Mouse (Mus musculus) neural tube, embryonic 10.5 days (tissue): ENCODE data around the gene Rbm38.

Experiments used
- DNase-seq: peaks from one replicate; pipeline ENCODE4 v3.0.0-alpha.2; 2017; ENCODE audit warnings: low spot score; ENCODE audit errors: extremely low spot score

Rbm38 gene

DNA sequence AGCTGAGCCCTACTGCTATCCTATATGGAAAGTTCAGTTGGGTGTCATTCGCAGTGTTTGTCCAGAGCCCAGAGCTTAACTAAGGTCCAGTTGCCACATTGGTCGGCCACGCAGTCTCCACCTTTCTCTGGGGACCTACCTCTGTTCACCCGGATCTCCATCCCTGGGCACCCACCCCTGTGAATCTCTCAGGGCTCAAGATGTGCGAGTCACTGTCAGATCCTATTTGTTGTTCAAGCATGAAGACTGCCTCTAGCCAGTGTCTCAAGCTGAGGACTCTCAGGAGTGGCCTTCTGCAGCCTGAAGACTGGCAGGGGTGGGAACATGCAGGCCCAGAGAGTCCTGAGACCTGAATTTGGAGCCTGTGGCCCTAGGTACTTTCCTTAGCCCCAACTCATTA, 15.8 kb downstream of the Rbm38 start:
- no peak for DNase-seq

DNA sequence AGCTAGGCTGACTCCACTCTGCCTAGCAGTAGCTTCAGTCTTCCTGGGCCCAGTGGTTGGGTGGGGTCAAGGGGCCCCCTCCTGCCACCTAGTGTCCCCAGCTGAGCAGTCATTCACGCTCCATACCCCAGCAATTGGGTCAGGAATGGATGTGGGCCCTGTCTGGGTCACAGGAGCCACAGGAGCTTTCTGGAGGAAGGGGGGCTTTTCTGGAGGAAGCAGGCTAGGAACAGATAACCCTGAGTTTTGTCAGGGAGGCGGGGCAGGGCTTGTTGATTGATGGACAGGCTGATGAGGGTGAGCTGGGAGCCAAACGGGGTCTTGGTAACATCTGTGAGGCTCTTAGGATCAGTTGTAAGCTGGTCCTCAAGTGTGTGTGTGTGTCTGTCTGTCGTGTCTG, 16.3 kb downstream of the Rbm38 start:
- no peak for DNase-seq

DNA sequence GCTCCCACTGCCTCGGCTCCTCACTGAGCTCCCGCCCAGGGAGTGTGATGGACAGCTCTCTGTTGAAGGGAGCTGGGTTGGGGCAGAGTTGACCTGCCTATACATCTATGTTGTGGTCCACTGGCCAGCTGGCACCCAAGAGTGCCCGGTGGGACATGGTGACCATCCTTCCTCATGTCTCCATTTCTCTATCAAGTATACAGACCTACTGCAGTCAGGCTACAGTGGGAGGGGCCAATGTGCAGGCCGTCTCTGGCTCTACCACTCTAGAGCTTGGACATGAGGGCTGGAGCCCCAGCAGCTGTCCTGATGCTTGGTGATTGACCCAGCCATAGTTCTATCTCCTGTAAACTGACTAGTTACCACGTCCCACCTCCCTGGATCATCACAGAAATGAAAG, 17.0 kb downstream of the Rbm38 start:
- DNase-seq, result no peak

DNA sequence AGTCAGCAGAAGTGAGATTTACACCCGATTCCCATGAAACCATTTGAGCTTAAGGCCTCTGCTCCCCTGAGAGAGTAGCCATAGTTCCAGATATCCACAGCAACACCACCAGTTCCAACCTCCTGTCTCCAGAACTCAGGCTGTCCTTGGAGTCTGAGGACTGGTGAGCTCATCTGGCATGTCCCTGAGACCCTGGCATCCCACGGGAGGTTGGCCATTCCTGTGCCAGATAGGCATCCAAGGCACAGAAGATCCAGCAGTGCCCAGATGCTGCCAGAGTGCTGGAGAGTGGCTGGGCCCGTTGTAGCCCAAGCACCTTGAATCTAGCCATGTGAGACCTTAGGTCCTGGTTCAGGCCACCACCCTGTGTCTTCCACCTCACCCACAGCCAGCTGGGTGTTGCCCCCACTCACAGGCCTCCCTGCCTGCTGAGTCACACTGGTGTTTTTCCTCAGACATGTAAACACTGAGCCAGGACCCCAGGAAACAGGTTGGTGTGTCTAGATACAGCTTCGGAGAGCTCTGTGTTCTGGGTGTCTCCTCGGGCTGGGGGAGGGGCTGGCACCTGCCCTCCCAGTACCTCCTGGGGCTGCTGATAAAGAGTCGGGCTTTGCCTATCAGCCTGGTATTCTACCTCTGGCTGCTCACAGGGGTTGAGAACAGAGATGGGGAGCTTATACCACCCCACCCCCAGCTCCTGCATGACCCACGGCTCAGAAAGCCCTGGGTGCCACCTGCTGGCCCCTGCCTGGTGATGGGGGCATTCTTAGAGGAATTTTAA, 17.7 kb downstream of the Rbm38 start:
- no peak for DNase-seq

DNA sequence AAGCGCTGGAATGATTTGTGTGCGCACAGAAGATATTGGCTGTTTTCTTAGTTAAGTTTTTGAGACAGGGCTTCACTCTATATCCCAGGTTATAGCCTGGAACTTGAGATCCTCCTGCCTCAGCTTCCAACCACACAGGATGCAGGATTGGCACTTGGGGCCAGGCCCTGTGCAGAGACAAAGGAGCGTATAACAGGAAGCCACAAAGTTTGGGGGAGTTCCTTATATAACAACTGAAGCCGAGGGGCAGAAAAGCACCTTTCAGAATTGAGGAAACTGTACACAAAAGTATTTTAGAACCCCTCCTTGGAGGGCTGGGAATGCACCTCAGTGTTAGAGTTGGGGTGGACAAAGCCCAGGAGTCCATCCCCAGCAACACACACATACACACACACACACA, 18.7 kb downstream of the Rbm38 start:
- DNase-seq, result no peak

DNA sequence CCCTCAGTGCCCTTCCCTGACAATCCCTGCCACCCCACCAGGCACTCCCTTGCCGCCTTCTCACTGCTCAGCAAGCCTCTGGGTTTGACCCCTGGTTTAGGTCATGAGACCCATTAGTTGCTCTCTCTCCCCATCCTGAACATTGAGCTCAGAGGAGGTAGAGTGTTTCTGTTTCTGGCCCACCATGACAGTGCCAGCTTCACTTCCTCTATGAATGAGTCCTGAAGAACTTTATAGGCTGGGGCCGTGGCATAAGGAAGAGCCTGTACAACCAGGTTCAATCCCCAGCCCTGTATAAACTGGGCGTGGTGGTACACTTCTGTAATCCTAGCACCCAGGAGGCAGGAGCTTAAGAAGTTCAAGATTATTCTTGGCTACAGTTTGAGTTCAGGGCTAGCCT, 20.5 kb downstream of the Rbm38 start:
- DNase-seq, result no peak

DNA sequence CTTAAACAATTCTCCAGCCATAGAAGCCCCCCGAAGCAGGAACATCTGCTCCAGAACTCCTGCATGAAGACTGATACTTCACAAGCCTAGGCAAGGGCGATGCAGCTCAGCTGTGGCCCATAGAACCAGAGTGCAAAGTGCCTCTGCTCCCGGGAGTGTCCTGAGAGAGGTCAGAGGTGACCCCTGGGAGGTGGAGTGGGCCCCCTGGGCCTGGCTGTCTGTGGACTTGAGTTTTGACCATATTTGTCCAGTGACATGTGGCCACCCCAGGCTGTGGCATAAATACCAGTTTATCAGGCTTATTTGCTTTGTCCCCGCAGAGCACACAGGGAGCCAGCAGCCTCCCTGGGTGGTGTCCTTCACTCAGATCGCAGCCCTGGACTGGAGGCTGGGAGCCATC, 20.9 kb downstream of the Rbm38 start:
- no peak for DNase-seq

DNA sequence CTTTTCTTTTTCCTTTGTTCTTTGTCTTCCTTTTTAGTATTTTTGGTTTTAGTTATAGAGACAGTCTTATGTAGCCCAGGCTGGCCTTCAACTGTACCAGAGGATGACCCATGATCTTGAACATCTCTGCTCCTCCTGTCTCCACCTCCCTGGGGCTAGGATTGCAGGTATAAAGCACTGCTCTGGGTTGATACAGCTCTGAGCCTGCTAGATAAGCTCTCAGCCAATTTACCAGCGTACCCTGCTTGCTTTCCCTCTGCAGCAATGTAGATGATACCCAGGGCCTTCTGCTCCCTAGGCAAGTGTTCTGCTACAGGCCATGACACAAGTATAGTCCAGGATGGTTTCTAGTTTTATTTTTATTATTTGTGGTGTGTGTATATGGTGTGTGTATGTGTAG, 21.6 kb downstream of the Rbm38 start:
- DNase-seq, result no peak

DNA sequence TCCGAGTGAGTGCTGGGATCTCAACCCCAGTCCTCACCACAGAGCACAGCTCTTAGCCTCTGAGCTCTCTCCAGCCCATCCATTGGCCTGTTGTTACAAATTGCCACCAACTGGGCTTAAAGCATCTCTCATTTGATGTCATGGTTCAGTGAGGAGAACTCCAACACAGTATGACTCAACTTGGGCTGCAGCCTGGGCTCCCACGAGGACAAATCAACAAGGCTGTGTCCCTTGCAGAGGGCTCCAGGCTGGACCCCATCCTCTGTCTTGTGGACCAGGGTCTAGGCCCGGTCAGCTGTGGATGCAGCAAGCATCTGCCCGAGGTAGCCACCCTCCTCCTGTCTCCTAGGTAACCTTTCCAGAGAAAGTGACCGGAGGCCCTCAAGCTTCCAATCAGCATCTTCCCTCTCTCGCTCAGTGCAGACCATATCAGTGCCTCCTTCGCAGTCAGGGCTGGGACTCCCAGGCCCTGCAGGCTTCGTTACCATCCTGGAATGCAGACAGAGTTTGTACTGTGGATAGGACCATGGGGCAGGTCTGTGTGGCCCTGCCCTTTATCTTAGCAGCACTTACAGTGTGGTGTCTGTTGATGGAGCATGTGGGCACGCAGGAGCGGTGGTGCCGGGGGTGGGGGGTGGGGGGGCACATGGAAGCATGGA, 22.3 kb downstream of the Rbm38 start:
- DNase-seq, result no peak

DNA sequence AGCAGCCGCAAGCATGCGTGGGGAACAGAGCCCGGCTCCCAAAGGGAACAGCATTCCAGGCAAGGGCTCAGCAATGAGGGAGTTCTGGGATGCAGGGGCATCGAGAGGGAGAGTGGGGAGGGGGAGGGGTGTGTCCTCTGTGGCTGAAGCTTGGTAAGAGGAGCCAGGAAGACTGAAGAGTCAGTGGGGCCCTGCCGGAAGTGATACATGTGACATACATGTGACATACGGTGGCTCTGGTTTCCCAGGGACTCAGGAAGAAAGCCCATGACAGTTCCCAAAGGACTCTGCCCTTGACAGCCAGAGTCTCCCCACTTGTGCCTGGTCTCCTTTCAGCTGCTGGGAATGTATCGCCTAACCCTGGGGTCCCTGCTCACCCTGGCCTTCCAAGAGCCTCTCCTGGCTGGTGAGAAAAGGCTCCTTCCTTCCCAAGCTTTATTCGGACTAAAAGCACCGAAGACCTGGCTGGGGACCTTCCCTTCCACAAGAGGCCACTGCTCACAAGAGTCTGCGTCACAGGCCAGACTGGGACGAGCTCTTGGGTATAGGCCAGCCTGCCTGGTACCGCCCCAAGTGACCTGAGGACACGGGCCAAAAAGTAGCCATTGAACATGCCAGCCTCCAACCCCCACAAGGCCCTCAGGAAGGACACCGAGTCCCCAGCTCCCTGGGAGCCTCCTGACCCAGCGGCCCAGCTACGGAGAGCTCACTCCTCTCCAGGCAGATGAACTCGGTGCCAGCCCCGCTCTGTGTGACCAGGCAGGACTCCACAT, 24.1 kb downstream of the Rbm38 start:
- DNase-seq, result no peak

DNA sequence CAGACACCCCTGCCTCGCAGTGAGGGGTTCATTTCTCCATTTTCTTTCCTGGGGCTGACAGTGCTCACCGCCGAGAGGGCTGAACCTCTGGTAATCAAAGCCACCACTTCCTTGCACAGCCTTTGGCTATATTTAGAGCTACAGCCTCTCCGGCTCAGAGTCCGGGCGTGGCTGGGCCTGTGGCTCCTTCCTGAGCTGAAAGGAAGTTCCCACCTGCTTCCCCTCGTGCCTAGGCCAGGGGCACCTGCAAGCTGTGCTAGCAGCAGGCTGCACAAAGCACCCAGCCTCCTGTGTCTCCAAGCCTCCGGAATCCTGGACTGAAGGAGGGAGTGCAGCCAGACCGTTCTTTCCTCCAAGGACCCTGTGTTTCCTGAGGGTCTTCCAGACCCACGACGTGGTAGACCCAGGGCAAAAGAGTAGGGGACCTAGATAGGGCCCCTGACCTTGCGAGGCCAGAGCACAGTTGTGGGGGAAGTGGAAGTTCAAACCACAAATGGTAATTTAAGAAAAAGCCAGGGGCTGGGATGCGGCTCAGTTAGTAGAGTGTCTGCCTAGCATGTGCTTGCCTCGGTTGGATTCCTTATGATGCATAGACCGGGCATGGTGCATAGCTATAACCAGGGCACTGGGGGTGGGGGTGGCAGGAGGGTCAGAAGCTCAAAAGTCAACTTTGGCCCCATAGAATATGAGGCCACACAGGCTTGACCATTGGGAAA, 26.4 kb downstream of the Rbm38 start:
- no peak for DNase-seq

DNA sequence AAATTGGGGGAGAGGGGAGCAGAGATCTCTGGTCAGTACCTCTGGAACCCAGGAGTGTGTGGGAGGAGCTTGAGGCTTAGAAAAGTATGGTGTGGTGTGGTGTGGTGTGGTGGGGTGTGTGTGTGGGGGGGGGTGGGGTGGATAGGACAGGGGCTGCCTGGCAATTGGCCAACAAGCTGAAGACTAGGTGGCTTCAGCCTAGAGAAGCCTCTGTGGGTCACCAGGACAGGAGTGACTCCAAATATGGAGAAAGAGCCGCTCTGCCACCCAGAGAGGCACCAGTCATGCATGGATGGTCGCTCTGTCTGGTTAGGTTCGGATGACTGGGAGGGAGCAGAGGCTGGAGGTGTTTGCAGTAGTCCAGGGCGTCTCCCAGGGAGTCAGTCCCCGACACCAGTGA, 27.2 kb downstream of the Rbm38 start:
- no peak for DNase-seq

DNA sequence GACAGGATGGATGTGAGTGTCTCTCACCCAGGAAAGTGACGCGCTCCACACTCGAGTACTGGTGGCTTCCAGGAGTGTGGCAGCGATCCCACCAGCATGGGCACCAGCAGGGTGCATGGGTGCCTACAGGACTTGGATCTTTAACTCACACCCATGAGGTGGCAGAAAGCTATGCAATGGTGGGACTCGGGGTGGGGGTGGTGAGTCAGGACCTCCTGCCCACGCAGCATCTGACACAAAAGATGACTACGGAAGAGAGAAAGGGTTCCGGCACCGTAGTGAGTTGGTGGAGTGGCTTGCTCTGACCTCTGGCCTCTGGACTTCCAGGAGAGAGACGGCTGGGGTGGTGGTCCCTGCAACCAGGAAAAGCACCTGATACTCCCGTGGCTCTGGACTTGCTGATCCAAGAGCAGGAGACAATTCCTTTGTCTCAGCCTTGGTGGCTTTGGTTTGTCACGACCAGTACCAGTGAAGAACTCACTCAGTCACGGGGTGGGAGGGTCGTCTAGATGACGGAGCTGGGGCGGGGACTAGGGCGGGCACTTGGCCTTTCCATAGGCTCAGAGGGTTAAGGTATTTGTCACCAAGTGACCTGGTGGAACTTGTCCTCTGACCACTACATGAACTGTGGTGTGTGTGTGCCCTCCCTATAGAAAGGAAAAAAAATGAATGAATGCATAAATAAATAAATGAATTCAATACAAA, 27.9 kb downstream of the Rbm38 start:
- no peak for DNase-seq

DNA sequence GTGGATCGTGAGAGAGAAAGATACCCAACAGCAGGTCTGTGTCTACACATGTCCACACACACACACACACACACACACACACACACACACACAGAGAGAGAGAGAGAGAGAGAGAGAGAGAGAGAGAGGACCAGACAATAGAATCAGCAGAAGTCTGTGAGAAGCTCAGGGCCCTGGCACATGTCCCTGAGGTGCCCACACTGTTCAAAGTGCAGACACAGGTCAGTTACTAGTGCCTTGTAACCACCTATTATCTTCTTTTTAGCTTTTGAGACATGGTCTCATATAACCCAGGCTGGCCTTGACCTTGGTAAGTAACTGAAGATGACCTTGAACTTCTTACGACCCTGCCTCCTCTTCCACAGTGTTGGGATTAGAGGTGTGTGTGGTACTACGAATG, 28.9 kb downstream of the Rbm38 start:
- DNase-seq, result no peak

DNA sequence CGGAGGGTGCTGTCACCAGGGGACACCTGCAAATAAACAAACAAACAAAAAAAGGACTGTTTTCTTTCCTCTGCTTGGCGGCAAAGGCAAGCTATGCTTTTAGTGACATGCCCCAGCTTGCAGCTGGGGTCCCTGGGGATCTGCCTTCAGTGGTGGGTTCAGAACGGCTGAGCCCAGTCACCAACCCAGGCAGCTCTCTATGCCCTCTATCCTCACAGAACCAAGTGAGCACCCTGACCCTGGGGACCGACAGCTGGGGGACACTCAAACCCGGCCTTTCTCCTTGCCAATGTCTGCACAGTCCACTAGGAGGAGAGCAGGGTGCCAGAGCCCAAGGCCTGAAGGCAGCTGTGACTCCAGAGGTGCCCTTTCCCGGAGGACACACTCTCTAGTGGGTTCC, 29.5 kb downstream of the Rbm38 start:
- no peak for DNase-seq

DNA sequence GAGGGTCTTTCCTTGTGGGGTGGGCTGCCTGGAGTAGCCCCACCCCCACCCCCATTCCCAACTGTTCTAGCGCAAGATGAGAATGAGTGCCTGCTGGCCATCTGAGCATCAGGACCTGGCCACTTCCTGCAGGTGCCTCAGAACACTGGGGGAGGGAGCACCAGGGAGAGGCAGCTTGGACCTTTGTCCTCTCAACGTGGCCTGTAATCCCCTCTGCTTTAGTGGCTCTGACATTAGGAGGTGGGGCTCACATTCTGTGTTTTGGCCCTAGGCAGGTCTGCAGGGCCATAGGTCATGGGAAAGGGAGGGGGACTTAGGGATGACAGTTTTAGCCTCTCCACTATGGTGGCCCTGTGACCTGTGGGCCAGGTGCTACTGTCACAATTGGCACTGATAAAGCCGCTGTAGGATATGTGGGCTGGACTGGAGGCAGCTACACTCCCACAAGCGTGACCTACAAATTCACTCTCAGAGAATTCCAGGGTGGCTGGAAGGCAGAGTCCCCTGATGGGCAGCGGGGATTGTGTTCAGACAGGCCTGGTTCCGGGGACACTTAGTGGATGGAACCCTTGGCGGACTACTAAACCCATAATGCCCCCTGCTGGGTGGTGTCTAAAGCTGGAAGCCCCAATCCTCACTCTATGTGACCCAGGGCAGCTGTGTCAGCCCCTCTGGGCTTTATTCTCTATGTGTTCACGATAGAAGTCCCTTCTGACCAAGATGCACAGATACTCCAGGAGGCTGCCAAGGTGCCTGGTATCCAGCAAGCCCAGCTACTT, 30.5 kb downstream of the Rbm38 start:
- no peak for DNase-seq

DNA sequence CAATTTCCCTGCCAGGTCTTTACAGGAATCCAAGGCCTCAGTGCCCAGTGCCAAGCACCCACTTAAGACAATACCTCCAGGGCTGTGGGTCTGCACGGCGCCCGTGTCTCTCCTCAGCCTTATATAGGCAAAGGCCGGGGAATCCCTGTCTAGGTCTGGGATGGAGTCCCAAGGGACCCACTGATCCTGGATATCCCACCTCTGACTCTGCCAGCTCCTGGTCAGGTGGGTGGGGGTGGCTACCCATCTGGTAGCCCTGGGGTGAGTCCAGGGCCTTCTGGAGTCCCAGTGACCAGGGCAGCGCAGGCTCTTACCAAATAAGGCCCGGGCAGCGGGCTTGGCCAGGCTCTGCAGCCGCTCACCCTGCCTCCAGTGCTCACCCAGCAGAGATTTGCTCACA, 32.6 kb downstream of the Rbm38 start:
- no peak for DNase-seq

DNA sequence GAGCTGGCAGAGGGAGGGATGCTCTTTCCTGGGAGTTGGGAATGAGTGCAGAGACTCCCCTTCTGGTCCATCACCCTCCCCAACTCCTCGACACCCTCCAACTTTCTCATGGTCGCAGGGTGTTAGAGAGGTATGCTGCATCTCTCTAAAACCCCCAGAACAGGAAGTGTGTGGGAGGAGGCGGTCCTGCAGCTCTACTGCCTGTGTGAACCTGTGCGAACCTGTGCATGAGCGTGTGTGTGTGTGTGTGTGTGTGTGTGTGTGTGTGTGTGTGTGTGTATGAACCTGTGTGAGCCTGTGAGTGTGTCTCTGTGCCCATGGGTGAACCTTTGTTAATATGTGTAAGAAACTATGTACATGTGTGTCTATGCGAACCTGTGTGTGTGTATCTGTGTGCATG, 33.5 kb downstream of the Rbm38 start:
- DNase-seq, result no peak

DNA sequence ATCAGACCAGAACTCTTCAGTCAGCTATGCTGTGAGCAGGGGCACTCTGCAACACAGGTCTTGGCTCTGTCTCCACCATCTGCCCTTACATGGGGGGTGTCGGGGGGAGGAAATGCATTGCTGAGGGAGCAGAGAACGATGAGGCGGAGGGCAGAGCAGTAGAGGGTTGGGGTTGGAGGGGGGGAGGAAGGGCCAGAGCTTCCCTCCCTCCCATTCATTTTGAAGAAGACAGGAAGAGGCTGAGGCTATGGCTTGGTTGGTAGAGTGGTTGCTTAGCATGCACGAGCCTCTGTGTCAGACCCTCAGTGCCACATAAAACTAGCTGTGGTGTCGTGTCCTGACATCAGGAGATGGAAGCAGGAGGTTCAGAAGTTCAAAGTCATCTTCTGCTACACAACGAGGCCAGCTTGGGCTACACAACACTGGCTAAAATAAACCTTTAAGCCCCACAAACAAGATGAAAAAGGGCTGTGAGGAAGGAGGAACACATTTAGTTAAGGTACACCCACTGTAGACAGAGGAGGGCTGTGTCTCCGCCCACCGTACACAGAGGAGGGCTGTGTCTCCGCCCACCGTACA, 36.1 kb downstream of the Rbm38 start:
- no peak for DNase-seq

DNA sequence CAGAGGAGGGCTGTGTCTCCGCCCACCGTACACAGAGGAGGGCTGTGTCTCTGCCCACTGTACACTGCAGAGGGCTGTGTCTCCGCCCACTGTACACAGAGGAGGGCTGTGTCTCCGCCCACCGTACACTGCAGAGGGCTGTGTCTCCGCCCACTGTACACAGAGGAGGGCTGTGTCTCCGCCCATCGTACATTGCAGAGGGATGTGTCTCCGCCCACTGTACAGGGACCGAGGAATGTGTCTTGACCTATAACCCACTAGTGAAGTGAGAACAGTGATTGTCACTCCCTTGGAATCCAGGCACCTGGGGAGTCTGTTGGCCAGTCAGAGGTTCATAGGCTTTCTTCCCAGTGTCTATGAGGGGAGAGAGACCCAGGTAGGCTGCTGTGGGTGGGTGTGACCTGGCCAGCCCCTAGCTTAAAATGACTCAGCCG, 36.6 kb downstream of the Rbm38 start:
- no peak for DNase-seq
